Mouse (Mus musculus) cerebellum, adult 9-11 months (tissue): ENCODE data around the gene Ccdc57.

Experiments
- DNase-seq: peaks from one replicate; pipeline ENCODE4 v3.0.0; 2022

The Ccdc57 gene

GRCm38 (mm10) chr11:120779876-120780275 is 152.8 kb downstream of the Ccdc57 start:
- no peak for DNase-seq

- no peak for DNase-seq
Observed at GRCm38 (mm10) chr11:120777123-120777522, 155.5 kb downstream of the Ccdc57 start.
